Mouse (Mus musculus) liver, embryonic 15.5 days (tissue): ENCODE data around the gene Cmtm7. TPM values are rescaled to one million over a fixed set of nuclear protein-coding genes. Genes with fewer than 3 reads are reported as not detected.

Experiments used
- ATAC-seq: fragments of 200-750 bp; cut with Nextera tagmentation; 2 replicates; pipeline ENCODE4 v1.8.0; 2017; ENCODE audit warnings: moderate number of reproducible peaks, mild to moderate bottlenecking, moderate library complexity; ENCODE audit not compliant: insufficient read depth
- H3K27ac ChIP-seq: fragments of 300-500 bp; sonication (generic); replicated peaks from 2 replicates; pipeline ENCODE4 v1.5.1; 2015; ENCODE audit warnings: mild to moderate bottlenecking, inconsistent platforms
- H3K27me3 ChIP-seq: fragments of 300-500 bp; sonication (generic); 2 replicates; pipeline ENCODE4 v1.6.1; 2015; ENCODE audit warnings: mild to moderate bottlenecking, inconsistent platforms
- H3K36me3 ChIP-seq: fragments of 300-500 bp; sonication (generic); replicated peaks from 2 replicates; pipeline ENCODE4 v1.6.1; 2015; ENCODE audit warnings: moderate library complexity, mild to moderate bottlenecking, inconsistent platforms
- H3K4me1 ChIP-seq: fragments of 300-500 bp; sonication (generic); replicated peaks from 2 replicates; pipeline ENCODE4 v1.6.1; 2015; ENCODE audit warnings: inconsistent platforms
- H3K4me2 ChIP-seq: fragments of 300-500 bp; sonication (generic); 2 replicates; pipeline ENCODE4 v1.6.1; 2015; ENCODE audit warnings: moderate library complexity, mild to moderate bottlenecking, inconsistent platforms
- H3K4me3 ChIP-seq: fragments of 300-500 bp; sonication (generic); replicated peaks from 2 replicates; pipeline ENCODE4 v1.5.1; 2015; ENCODE audit warnings: mild to moderate bottlenecking, inconsistent platforms
- H3K9ac ChIP-seq: fragments of 300-500 bp; sonication (generic); 2 replicates; pipeline ENCODE4 v1.6.1; 2015; ENCODE audit warnings: moderate library complexity, mild to moderate bottlenecking, inconsistent platforms
- H3K9me3 ChIP-seq: fragments of 300-500 bp; sonication (generic); replicated peaks from 2 replicates; pipeline ENCODE4 v1.6.1; 2016; ENCODE audit warnings: inconsistent platforms
- WGBS: fragments of 180-500 bp; shearing (Covaris S2); methylation state at CpG from one replicate; pipeline ENCODE4 v1.1.7; 2015; ENCODE audit warnings: mixed read lengths; ENCODE audit not compliant: insufficient replicate concordance; 5-methylcytosine and 5-hydroxymethylcytosine counted together
- polyA plus RNA-seq: library from polyadenylated mRNA; unstranded; fragments of >200 nt; fragmentation: Nextera tagmentation; extraction: Ambion mirVana; gene quantifications from 2 replicates; pipeline ENCODE4 v1.2.1, GENCODE M21; 2015

The Cmtm7 gene
- polyA plus RNA-seq, 1 experiment from 2014 or later = 56.5 TPM

DNA sequence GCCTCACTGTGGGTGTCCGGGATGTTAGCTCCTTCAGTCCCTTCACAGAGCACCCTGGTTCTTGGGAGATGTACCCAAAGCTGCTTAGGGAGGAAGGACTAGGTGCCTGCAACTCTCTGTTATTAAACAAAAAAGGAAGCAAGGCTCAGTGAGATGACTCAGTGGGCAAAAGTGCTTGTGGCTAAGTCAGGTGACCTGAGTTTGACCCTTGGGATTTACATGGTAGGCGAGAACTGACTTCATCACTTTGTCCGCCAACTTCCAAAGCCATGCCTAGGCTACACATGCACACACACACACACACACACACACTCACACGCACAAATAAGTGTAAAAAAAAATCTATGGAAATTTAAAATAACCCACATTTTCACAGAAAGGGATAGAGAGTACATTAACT is 30.3 kb upstream of the Cmtm7 start:
- Histone ChIP-seq H3K4me1 (peaks cover 23% of the 10 kb centered on the region), H3K9ac (no peak overlapping the region), H3K36me3 (no peaks in the 10 kb centered on the region), H3K4me2 (no peak overlapping the region), H3K9me3 (no peaks in the 10 kb centered on the region), H3K4me3 (no peak overlapping the region), H3K27ac (no peak overlapping the region), H3K27me3 (no peaks in the 10 kb centered on the region)
- ATAC-seq = no peak
- 56% methylated on average over 4 of the region's 4 CpGs for WGBS

GRCm38 (mm10) chr9:114810837-114811236 is 29.2 kb upstream of the Cmtm7 start:
- Histone ChIP-seq H3K9me3 (no peaks in the 10 kb centered on the region), H3K4me3 (no peak overlapping the region), H3K4me1 (peaks cover 17% of the 10 kb centered on the region), H3K36me3 (no peaks in the 10 kb centered on the region), H3K4me2 (peak overlapping the region; percentile 21; the same call in 1 of the 2 replicates), H3K27me3 (no peaks in the 10 kb centered on the region), H3K27ac (no peak overlapping the region), H3K9ac (no peak overlapping the region)
- 29% methylated on average over 11 of the region's 11 CpGs for WGBS
- no peak for ATAC-seq

DNA sequence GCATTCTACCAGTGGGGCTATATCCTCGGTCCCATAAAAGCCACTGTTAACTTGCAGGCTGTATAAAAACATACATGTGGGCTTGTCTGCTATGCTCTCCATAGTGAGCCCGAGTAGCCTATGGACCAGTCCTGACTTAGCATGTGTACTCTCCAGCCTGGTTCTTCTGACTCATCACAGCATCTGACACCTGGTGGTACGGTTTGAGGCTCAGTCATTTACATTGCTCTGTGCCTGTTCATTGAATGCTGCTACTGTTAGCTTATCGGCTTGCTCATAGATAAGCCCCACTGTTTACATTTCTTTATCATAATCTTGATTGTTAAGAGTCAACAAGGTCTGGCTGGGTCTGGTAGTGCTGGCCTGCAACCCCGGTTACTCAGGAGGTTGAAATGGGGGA is 27.0 kb upstream of the Cmtm7 start:
- Histone ChIP-seq H3K4me2 (no peak overlapping the region), H3K4me1 (peaks cover 23% of the 10 kb centered on the region), H3K27ac (no peak overlapping the region), H3K9me3 (no peaks in the 10 kb centered on the region), H3K36me3 (no peaks in the 10 kb centered on the region), H3K27me3 (no peaks in the 10 kb centered on the region), H3K4me3 (no peak overlapping the region), H3K9ac (no peak overlapping the region)
- 54% methylated on average over 5 of the region's 5 CpGs for WGBS
- ATAC-seq = no peak

DNA sequence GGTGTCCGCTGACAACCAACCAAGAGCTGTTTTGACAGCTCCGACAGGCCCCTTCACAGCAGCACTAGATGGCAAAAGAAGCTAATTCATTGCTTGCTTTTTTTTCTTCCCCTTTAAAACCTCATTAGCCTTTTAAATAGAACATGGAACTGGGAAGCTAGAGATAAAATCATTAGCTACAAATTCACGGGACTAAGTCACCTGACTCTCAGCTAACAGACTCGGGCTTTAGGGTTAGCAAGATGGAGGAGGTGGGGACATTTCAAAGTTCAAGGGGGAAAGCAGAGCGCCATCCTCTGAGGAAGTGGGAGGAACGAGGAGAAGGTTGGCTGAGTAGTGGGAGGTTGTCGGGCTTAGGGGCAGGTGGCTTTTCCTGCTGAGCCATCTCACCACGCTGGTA is 25.6 kb upstream of the Cmtm7 start:
- H3K9me3 ChIP-seq = no peaks in the 10 kb centered on the region
- no peak overlapping the region for H3K27ac ChIP-seq
- no peaks in the 10 kb centered on the region for H3K27me3 ChIP-seq
- no peak overlapping the region for H3K4me2 ChIP-seq
- no peak overlapping the region for H3K9ac ChIP-seq
- H3K36me3 ChIP-seq = no peaks in the 10 kb centered on the region
- no peak overlapping the region for H3K4me3 ChIP-seq
- 39% methylated on average over 8 of the region's 8 CpGs for WGBS
- peaks cover 23% of the 10 kb centered on the region for H3K4me1 ChIP-seq
- no peak for ATAC-seq

DNA sequence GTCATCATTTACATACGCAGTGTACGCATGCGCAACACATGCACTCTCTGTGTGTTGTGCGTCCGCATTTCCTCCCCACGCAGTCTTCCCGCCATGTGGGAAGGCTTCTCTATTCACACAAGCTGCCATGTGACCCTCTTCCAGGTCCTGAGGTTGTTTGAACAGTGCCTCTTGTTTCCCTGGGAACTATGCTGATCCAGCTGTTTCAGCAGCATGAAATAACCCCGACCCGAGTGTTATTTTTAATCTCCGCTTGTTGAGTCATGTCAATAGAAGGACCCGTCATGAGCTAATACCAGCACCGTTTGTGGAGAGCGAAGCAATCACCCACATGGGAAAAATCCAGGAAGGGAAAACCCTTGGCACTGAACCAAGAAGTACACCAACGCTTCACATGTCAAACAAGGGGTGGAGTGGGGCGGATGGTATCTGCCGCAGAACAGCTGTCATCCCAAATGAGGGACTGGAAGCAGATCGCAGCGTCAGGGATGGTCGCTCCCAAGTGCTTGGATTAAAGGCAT is 23.6 kb upstream of the Cmtm7 start:
- ATAC-seq = peak; percentile 49
- Histone ChIP-seq H3K4me2 (no peak overlapping the region), H3K4me1 (peaks cover 9% of the 10 kb centered on the region; the same call in 1 of the 2 replicates), H3K36me3 (no peaks in the 10 kb centered on the region), H3K4me3 (no peak overlapping the region), H3K27ac (no peak overlapping the region), H3K9ac (no peak overlapping the region), H3K9me3 (no peaks in the 10 kb centered on the region), H3K27me3 (no peaks in the 10 kb centered on the region)
- 71% methylated on average over 19 of the region's 19 CpGs for WGBS

- Histone ChIP-seq H3K36me3 (no peaks in the 10 kb centered on the region), H3K9me3 (no peaks in the 10 kb centered on the region), H3K27me3 (no peaks in the 10 kb centered on the region), H3K4me3 (no peak overlapping the region), H3K9ac (no peak overlapping the region), H3K4me1 (peaks cover 9% of the 10 kb centered on the region; the same call in 1 of the 2 replicates), H3K4me2 (no peak overlapping the region), H3K27ac (no peak overlapping the region)
- WGBS = 72% methylated on average over 1 of the region's 1 CpGs
- no peak for ATAC-seq
These were observed 20.5 kb upstream of the Cmtm7 start for GRCm38 (mm10) chr9:114802191-114802590.

DNA sequence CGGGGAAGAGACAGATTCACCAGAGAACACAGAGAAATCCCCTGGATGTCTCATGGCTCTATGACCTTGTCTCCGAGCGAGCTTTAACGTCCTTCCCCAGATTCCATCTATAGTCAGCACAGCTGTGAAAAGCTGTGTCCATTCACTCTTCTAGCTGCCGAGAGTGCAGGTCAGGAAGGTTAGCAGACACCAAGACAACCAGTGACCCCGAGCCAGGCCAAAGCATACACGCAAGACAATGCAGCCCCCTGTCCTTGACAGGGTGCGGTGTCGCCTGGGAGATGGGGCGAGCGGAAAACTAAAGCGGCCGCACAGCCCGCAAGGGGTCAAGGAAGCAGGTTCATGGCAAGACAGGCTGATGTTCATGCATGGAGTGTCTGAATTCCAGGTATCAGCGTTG is 19.6 kb upstream of the Cmtm7 start:
- Histone ChIP-seq H3K36me3 (no peaks in the 10 kb centered on the region), H3K9me3 (no peaks in the 10 kb centered on the region), H3K27ac (no peak overlapping the region), H3K9ac (no peak overlapping the region), H3K4me2 (no peak overlapping the region), H3K4me1 (peaks cover 9% of the 10 kb centered on the region; the same call in 1 of the 2 replicates), H3K27me3 (no peaks in the 10 kb centered on the region), H3K4me3 (no peak overlapping the region)
- ATAC-seq = no peak
- 72% methylated on average over 15 of the region's 15 CpGs for WGBS

GRCm38 (mm10) chr9:114799498-114800107 is 17.9 kb upstream of the Cmtm7 start:
- 0 out of 2 replicates have a peak, but pooled peaks cover 4% of the 10 kb centered on the region for H3K4me1 ChIP-seq
- H3K27ac ChIP-seq = no peak overlapping the region
- no peaks in the 10 kb centered on the region for H3K9me3 ChIP-seq
- H3K36me3 ChIP-seq = 0 out of 2 replicates have a peak, but pooled peaks cover 2% of the 10 kb centered on the region
- WGBS = 50% methylated on average over 10 of the region's 10 CpGs
- no peaks in the 10 kb centered on the region for H3K27me3 ChIP-seq
- ATAC-seq = no peak
- no peak overlapping the region for H3K4me2 ChIP-seq
- no peak overlapping the region for H3K9ac ChIP-seq
- no peak overlapping the region for H3K4me3 ChIP-seq

DNA sequence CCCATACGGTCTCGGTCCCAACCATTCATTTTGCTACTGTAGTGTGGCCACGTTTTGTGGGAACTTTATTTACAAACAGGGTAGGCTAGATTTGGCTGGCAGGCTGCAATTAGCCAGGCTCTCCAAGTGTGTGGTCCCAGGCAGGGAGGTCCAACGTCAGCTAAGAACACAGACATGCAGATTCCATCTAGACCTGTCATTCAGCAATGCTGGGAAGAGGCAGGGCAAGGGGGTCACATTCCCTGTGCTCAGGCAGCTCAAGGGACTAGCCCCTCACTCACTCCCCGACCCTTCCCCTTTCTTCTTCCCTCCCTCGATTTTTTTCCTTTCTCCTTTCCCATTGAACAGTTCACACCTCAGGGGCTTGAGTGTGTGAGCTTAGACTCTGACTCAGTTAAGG is 17.2 kb upstream of the Cmtm7 start:
- no peak for ATAC-seq
- Histone ChIP-seq H3K4me2 (no peak overlapping the region), H3K9me3 (no peaks in the 10 kb centered on the region), H3K9ac (no peak overlapping the region), H3K4me1 (0 out of 2 replicates have a peak, but pooled peaks cover 1% of the 10 kb centered on the region), H3K27ac (no peak overlapping the region), H3K27me3 (no peaks in the 10 kb centered on the region), H3K36me3 (0 out of 2 replicates have a peak, but pooled peaks cover 2% of the 10 kb centered on the region), H3K4me3 (no peak overlapping the region)
- WGBS = 45% methylated on average over 6 of the region's 6 CpGs

DNA sequence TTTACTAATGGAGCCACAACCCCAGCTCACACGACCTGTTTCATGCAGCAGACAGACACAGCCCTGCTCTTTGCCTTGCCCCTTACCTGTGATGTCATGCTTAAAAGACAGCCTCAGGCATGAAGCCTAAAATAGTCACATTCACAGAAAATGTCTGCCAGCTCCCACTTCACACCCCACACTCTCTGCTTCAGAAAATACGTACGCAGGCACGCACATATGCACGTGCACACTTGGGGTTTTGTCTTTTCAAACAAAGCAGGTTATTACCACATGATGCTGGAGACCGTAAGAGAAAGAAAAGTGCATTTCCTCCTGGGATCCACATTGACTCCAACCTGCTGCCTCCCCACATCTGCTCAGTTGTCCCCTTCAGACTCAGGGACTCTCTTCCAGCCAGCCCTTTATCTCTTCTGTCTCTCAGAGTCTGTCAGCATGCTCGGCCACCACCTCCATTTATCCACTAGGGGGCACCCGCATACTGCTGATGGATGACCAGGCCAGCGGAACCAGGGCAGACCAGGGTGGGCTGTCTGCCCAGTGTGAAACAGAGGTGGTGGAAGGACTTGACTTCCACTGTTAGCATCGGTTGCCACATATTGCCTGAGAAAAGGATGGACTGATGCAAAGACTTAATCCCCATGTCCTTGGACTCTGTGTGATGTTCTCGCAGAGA is 15.8 kb upstream of the Cmtm7 start:
- Histone ChIP-seq H3K4me1 (no peaks in the 10 kb centered on the region), H3K4me3 (no peak overlapping the region), H3K27me3 (no peaks in the 10 kb centered on the region), H3K27ac (no peak overlapping the region), H3K4me2 (no peak overlapping the region), H3K9ac (no peak overlapping the region), H3K36me3 (0 out of 2 replicates have a peak, but pooled peaks cover 2% of the 10 kb centered on the region), H3K9me3 (no peaks in the 10 kb centered on the region)
- ATAC-seq = peak; percentile 39
- WGBS = 49% methylated on average over 11 of the region's 11 CpGs

DNA sequence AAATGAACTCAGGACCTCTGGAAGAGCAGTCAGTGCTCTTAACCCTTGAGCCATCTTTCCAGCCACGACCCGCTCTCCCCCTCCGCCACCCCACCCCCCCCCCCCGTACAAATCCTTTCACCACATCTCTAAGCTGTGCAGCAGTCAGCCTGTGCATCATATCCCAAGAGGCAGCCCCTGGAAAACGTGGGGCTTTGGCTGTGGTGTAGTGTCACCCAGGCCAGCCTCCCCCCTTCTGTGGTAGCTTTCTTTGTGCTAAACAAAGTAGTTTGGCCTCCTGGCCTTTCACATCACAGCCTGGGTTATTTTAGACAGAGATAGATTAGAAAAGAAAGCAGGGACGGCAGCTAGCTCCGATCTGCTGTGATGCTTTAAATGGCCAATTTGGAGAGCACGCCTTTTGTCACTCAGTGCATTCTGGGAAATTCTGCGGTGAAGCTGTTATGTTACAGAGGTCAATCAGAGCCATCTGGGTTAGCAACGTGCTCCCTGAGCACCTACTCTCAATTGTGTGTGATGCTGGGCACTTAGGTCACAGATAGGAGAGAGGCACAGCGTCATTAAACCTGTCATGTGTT is 14.9 kb upstream of the Cmtm7 start:
- Histone ChIP-seq H3K27ac (no peak overlapping the region), H3K36me3 (0 out of 2 replicates have a peak, but pooled peaks cover 2% of the 10 kb centered on the region), H3K9me3 (no peaks in the 10 kb centered on the region), H3K9ac (no peak overlapping the region), H3K27me3 (no peaks in the 10 kb centered on the region), H3K4me1 (no peaks in the 10 kb centered on the region), H3K4me3 (no peak overlapping the region), H3K4me2 (no peak overlapping the region)
- no peak for ATAC-seq
- WGBS = 52% methylated on average over 10 of the region's 11 CpGs
